Mouse (Mus musculus): Measurements from ENCODE around the gene Maff.

Maff gene

DNA sequence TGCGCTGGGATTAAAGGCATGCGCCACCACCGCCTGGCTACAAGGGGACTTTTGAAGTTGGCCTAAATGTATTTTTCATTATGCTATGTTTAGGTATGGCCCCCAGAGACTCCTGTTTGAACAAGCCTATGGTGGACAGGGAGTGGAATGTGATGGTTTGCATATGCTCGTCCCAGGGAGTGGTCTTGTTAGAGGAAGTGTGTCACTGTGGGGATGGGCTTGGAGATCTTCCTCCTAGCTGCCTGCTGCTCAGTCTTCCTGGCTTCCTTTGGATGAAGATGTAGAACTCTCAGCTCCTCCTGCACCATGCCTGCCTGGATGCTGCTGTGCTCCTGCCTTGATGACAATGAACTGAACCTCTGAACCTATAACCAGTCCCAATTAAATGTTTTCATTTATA, 15.9 kb upstream of the Maff start:
- DNase-seq, result no peak

DNA sequence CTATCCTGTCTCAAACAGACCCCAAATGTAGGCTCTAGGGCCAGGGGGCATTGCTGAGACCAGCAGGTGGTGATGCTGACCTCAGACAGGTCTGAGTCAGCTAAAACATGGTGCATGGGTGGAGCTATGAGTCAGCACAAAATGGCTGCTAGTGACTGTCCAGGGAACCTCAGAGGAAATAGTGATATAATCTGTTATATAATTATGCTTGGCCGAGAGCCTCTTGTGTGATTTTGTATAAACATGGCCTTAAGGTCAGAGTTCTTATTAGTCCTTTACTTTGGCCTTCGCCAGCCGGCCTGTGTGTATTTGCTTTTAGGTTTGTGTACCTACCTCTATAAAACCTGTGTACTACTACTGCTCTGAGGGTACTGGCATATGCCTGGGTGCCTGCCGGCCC, 13.0 kb upstream of the Maff start:
- peak; percentile 41 for DNase-seq

DNA sequence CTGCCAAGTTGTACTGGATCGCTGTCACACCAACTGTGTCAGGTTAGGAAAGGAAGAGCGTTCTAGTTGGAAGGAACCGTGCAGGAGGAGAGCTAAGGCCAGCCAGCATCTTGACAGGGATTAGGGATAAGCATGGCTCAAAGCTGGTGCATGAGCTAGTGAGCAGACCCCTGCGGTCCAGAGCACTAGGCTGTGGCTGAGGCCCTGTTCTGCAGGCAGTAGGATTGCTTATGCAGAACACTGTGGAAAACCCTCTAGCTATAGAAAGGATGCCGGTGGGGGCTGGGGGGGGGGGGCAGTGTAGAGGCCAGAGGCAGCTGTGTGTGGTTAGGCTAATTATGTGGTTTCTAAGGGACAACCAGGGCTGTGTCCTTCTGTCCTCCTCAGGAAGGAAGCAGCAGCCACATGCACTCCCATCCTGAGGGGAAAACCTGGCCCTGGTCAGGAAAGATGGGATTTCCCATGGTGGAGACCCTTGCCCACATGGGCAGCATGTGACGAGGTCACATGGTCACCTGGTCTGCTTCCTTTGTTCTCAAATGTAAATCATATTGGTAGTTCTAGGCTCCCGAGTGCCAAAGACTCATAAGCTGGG, 11.3 kb upstream of the Maff start:
- DNase-seq, result no peak

DNA sequence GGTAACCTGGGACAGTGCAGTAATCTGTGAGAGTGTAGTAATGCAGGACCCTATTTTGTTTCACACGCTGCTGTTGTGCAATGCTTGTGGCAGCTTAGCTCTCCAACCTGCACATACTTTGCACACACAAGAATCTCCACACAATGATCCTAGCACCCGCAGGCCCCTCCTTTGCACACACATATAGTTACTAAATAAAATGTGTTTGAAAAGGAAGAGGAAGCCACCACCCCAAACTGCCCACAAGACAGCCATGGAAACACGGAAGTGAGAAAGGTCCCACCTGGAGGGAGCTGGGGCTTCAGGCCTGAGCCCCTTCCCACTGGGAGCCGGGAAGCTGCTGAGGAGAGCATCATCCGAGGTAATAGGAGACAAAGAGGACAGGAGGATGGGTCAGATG, 7.4 kb upstream of the Maff start:
- no peak for DNase-seq

DNA sequence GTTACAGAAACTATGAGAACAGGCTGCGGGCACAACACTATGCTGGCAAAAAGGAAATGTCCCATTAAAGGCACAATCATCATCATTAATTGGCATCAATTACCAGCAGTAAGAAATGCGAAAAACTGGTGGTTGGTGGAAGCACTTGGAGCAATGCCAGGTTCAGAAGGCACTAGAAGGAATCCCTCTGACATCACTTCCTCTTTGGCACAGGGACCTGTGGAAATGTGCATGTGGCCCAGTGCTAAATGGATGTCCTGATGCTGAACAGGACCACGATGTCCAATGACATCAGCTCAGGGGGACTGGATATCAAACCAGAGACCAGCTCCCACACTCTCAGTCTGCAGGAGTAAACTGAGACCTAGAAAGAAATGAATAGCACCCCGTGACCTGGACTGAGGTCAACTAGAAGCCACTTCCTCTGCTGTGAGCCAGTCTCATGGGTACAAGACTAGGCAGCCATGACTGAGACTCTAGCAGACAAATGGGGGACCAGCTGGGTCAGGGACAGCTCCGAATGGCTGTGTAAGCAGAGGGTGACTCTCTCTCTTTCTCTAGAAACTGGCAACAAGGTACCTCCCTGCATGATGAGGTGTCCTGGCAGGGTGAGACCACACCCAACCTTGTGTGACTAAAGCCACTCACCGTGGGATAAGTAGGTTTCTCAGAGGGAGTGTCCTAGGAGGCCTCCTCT, 3.6 kb upstream of the Maff start:
- no peak for DNase-seq

DNA sequence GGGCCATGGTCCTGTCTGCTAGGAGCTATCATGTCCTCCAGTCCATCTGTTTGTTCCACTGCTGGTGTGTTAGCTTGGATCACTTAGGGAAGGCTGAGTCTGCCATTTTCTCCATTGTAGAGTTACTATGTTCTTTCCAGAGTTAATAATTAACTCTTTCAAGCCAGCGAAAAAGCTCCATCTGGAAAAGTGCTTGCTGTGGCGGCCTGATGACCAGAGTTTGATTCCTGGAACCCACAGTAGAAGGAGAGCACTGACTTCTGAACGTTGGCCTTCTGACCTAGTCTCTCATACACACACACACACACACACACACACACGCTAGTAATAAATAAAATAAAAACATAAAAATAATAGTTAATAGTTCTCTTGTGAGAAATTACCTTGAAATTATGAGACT, 1.8 kb upstream of the Maff start:
- no peak for DNase-seq

DNA sequence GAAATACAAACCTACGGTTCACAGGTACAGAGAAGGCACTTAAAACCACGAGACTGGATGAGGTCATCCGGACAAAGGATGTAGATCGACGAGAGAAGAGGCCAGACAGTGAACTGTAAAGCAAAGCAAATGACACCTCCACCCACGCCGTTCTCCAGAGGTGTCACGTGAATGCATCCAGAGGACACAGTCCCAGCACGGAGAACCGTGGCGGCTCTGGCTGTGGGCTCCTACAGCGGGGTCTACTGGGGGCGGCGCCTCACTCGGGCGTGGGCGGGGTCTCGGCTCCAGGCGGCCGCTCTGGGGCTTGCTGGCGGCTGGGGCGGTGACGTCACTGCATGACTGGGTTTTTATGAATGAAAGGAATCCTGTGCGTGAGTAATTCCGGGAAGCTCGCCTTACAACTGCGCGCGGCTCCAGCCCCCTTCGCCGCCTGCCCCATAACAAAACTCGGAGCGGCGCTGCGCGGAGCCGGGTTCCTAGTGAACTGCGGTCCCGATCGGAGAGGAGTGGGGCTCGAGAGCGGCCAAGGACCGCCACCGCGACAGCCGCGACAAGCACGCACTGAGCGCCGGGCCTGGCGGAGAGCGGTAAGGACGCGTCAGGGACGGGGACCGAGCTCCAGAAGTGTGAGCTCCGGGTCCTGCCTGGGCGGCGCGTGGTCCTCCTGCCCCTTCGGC, 884 bp downstream of the Maff start:
- DNase-seq, result peak; percentile 78

DNA sequence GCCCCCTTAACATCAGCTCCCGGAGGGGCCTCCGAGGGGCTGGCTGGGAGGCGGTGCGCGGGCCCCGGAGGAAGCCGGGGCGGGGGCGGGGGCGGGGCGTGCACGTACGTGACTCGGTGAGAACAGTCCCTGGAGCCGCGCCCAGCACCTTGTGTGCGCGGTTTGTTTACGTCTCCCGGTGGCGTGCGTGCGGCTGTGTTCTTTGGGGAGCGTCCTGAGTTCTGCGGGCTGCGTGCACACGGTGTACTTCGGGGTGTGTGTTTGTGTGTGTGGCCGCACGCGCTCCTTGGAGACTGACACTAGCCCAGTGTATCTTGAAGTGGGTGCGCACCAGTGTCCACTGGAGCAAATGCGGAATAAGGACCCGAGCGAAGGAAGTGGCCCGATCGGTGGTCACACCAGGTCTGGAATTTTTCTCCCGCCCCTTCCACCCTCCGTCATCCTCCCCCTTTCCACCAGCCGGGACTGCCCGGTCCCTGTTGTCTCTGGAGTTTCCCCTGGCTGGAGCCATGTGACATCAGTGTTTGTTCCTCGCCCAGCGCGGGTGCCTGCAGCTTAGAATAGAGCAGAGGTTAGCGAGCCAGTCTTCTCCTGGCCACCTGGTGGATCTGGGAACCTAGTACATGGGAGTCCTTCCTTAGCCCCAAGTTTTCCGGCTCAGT, 1.6 kb downstream of the Maff start:
- peak; percentile 71 for DNase-seq

DNA sequence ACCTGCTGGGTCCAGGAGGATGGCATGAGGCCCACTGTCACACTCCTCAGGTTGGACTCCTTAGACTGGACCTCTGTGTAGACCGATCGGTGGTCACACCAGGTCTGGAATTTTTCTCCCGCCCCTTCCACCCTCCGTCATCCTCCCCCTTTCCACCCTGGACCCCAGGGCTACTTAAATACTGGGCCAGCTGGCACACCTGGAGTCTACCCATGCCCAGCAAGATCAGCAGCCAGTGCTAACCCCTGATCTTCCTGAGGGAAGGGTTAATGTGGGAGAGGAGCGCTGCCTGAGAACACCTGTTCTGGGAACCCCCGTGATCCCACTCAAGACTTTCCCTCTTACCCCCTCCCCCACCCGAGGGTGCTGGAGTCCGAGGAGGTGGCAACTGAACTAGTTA, 2.2 kb downstream of the Maff start:
- DNase-seq, result no peak

DNA sequence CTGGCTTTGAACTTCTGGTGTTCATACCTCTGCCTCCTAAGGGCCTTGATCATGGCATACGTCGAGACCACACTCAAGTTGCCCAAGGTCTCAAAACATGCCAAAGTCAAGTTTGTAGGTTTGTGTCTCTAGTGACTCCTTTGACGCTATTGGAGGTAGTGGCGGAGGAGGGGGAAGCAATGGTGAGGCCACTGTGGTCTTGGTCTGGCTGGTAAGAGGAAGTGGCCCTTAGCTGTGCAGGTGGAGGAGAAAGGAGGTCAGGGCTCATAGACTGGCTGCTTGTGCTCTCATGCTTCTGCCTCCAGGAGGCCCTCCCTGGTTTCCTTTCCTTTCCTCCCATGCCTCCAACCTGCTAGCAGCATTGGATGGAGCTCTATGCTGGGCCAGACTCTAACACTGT, 4.4 kb downstream of the Maff start:
- DNase-seq, result no peak

DNA sequence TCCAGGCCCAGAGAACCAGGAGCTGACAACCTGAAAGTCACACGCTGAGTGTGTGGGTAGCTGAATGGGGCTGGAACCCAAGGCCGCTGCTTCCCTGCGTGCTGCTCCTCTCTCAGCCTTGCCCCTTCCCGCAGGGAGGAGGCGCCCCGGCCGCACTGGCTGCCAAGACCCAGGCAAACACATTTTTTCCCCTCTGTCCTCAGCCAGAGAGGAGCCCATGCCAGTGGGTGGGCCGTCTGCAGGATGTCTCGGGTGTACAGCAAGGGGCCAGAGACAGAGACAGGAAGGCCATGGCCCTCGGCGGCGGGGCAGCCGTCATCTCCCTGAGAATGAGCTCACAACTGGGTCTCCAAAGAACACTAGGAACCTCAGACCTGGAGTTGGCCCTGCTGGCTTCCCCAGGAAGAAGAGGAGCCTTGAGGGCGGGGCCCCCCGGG, 4.9 kb downstream of the Maff start:
- peak; percentile 69 for DNase-seq

DNA sequence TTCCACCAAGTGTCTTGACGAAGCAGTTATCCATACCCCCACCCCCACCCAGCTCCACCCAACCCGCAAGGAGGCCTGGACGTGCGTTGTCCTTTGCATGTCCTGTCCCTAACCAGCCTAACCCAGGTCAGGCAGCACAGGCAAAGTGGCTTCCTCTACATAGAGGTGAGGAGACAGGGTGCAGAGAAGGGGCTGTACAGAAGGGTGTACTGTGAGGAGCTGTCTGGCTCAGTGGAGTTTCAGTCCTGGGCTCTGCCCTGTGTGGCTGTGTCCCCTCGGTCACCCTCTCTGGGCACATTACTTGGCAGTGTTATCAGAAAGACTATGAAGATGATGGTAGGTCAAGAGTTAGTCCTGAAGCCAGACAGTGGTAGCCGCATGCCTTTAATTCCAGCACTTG, 6.1 kb downstream of the Maff start:
- DNase-seq, result no peak

DNA sequence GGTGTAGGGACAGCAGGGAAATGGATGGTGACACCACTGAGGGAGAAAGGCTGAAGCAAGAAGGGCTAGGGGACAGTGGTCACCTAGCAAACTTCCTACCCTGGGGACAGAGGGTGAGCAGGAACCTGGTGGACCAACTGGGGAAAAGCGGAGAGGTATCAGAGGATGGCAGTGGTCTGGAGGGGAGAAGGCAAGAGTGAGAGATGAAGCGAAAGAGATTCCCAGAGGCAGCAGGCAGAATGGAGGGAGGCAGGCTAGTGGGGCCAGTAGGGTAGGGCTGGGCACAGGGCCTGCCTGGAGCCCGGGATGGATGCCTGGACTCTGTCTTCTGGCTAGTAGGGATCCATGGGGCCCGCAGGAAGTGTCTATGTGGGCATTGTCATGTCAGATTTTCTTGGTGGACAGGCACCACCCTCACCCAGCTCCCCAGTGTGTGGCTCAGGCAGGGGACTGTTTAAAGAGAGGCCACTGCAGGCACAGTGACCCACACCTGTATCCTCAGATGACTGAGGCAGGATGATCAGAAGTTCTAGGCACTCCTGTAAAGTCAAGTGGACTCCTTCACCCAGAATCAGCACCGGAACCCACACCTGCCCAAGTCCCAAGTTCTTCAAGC, 7.4 kb downstream of the Maff start:
- no peak for DNase-seq

DNA sequence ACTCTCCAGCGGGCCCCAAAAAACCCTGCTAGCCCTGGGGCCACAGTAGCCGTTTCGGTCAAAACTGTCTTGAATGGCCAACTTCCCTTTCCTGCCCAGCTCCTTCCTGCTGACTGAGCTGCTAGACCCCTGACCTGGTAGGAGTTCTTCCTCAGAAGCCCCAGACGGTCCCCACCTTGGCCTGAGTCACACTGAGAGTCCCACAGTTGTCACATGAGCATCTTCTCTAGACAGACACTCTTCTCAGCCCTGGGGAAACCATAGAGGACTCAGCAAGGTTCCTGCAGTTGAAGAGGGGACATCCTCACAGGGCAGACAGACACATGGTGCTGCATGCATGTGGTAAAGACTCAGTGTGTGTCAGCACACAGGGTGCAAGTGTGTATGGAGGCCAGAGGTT, 8.2 kb downstream of the Maff start:
- no peak for DNase-seq

DNA sequence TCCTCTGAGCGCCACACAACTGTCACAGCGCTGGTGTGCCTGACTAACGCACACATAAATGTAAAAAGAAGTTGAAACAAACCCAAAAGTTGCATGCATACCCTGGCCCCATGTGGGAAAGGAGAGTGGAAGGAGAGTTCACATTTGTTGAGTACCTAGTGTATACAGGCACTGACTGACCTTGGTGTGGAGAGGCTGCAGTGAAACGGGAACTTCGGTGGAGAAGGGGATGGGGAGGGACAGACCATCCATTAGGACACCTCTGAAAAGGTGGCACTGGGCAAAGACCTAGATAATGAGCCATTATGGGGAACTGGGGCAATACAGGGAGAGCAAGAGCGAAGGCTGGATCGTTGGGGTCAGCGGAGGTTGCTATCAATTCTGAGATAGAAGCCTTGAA, 10.1 kb downstream of the Maff start:
- no peak for DNase-seq

DNA sequence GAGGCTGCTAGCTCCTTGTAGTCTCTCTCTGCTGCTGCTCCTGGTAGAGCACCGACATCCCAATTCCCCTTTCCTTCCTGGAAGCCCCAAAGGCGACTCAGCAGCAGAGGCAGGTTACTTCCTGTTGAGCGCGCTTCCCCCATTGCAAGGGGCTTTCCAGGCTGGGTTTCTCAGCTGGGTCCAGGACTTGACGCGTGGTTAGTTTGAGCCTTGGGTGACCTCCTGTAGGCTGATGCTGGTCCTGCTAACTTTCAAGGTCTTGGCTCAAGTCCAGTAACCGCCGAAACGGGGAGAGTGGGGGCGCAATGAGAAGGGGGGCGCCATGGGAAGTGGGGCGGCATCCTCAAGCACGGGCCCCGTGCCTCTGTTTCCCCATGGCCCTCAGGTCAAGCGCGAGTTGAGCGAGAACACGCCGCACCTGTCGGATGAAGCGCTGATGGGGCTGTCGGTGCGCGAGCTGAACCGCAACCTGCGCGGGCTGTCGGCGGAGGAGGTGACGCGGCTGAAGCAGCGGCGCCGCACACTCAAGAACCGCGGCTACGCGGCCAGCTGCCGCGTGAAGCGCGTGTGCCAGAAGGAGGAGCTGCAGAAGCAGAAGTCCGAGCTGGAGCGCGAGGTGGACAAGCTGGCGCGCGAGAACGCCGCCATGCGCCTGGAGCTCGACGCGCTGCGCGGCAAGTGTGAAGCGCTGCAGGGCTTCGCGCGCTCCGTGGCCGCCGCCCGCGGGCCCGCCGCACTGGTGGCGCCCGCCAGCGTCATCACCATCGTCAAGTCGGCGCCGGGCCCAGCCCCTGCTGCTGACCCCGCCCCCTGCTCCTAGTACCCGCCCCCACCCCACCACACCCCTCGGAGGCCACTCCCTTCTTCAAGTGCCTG, 10.9 kb downstream of the Maff start:
- peak; percentile 50 for DNase-seq

DNA sequence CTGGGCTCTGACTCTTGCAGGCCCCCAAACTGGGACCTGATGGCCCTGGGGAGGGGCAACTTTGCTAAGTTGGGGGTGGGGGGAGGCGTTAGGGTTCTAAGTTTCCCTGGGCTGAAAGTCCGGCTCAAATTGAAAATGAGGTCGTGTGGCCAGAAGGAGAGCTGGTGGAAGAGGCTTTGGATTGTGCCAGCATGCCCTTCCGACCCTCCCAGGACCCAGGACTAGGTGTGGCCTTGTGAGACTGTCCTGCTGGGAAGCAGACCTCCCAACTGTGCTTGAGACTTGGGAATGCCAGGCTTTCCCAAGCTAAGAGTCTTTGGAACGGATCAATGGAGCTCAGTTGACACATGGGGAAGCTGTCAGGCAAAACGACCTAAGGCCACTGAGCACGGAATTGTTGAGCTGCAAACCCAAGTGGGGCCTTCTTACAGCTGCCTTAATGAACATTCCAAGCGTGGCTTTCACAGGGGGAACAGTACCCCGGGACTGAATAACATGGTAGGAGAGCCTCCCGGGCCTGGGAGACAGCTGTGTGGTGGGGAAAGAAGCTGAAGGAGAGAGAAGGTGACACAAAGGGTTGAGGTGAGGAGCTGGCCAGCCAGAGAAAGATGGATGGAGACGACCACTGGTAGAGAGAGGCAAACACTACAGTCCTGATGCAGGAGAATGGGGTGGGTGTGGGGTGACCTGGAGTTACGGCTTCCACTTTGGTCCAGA, 11.7 kb downstream of the Maff start:
- DNase-seq, result peak; percentile 55

DNA sequence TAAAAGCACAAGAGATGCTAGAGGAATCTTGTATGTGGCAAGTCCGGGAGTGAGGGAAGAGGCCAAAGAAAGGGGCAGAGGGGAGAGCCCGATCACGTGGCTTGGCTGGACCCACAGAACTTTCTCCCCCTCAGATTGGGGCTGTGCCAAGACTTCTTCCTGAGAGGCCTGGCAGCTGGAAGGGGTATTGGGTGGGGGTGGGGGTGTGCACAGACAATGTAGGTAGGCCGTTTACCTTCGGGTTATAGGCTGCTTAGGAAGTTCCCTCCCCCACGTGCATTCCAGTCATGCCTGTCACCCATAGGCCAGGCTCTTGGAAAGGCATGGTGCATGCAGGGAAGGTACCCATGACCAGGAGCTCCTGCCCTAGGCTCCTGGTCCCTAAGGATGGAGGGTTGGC, 13.5 kb downstream of the Maff start:
- DNase-seq, result peak; percentile 73

DNA sequence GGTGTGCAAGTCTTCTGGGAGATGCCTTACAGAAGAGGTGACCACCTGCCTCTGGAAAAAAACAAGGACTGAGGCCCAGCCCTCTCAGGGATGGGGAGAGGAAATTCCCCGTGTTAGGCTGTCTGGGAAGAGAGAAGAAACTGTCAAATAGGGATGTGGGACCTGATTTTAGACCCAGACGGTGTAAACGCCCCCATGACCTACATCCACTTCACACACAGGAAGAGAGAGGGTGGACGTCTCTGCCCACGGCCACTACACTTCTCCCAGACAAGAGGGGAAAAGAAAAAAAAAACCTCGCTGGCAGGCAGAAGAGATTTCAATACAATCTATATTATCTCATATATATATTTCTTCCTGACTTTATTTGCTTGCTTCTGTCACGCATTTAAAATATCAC, 13.9 kb downstream of the Maff start:
- DNase-seq, result no peak

DNA sequence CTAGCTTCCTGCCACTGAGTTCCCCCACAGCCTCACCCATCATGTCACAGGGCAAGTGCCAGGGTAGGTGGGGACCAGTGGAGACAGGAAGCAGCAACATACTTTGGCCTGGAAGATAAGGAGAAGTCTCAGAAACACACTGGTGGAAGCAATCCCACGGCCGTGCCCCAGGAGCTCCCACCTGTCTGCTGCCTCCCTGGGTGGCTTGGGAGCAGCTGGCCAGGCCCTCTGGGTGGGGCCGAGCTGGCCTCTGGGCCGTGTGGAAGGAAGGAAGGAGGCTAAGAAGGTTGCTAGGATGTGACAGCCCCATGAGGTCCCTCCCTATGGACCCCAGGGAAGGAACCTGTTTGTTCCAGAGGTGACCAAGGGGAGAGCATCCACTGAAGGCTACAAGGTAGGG, 14.6 kb downstream of the Maff start:
- DNase-seq, result no peak

DNA sequence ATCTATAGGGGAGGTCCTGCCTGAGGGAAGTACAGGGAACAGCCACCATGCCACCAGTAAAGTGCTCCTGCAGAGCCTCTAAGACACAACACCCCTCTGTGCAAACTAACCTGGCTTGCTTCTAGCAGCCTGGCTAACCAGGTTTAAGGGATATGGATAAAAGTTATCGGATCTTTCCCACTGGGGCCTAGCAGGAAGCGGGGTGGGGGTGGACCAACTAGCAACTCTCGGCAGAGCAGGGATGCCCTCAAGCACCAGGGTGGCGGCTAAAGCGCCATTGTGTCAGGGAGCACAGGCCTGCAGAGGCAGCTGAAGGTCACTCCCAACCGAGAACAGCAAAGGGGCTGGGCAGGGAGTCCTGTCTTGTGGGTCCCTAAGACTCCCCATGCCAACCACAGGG, 17.7 kb downstream of the Maff start:
- no peak for DNase-seq

DNA sequence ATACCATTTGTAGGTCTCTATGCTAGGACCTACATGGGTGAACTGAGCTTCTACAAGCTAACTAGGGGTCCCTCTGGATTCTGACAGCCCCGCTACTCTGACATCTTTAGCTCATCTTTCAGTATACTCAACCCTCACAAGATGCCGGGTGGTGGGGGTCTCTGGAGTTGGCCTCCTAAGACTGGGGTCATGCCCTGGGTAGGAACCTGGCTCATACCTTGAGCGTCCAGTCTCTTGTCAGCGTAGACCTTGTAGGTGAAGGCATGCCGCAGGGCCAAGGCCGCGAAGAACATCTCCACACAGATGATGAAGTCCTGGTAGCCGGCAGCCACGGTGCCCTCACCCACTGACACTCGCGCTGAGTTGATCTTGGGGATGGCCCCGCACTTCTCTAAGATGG, 18.6 kb downstream of the Maff start:
- DNase-seq, result no peak
